Mouse (Mus musculus) midbrain, postnatal 0 days (tissue): ENCODE measurements around the gene Clstn2. TPM values are rescaled to one million over a fixed set of nuclear protein-coding genes. Genes with fewer than 3 reads are reported as not detected.
A peak's percentile ranks its signal among the peaks of the same experiment; 100 is the strongest.

Source experiments
- ATAC-seq: fragments of 200-750 bp; cut with Nextera tagmentation; 2 replicates; pipeline ENCODE4 v1.8.0; 2017; ENCODE audit warnings: moderate number of reproducible peaks, mild to moderate bottlenecking, moderate TSS enrichment, moderate library complexity; ENCODE audit not compliant: low FRiP score
- DNase-seq: peaks from one replicate; pipeline ENCODE4 v3.0.0-alpha.2; 2015; ENCODE audit warnings: low spot score
- H3K27ac ChIP-seq: fragments of 300-500 bp; sonication (generic); 2 replicates; pipeline ENCODE4 v1.5.1; 2014; ENCODE audit warnings: low read depth, mild to moderate bottlenecking, low read length, mixed read lengths
- H3K27me3 ChIP-seq: fragments of 300-500 bp; sonication (generic); 2 replicates; pipeline ENCODE4 v1.6.1; 2014; ENCODE audit warnings: low read length, control low read depth, mixed read lengths; ENCODE audit not compliant: insufficient read depth
- H3K36me3 ChIP-seq: fragments of 300-500 bp; sonication (generic); 2 replicates; pipeline ENCODE4 v1.6.1; 2014; ENCODE audit warnings: low read length, control low read depth, mixed read lengths; ENCODE audit not compliant: insufficient read depth
- H3K4me1 ChIP-seq: fragments of 300-500 bp; sonication (generic); 2 replicates; pipeline ENCODE4 v1.6.1; 2014; ENCODE audit warnings: mild to moderate bottlenecking, control low read depth, antibody characterized with exemption, low read length, mixed read lengths; ENCODE audit not compliant: insufficient read depth
- H3K4me2 ChIP-seq: fragments of 300-500 bp; sonication (generic); 2 replicates; pipeline ENCODE4 v1.6.1; 2014; ENCODE audit warnings: low read depth, mild to moderate bottlenecking, low read length, mixed read lengths; ENCODE audit not compliant: poor library complexity, severe bottlenecking
- H3K4me3 ChIP-seq: fragments of 300-500 bp; sonication (generic); 2 replicates; pipeline ENCODE4 v1.5.1; 2014; ENCODE audit warnings: low read depth, mild to moderate bottlenecking, low read length, moderate library complexity
- H3K9ac ChIP-seq: fragments of 300-500 bp; sonication (generic); replicated peaks from 2 replicates; pipeline ENCODE4 v1.6.1; 2014; ENCODE audit warnings: mild to moderate bottlenecking, low read length, moderate library complexity, mixed read lengths; ENCODE audit not compliant: poor library complexity, severe bottlenecking
- H3K9me3 ChIP-seq: fragments of 300-500 bp; sonication (generic); 2 replicates; pipeline ENCODE4 v1.6.1; 2016; ENCODE audit warnings: low read length, control low read depth
- CTCF ChIP-seq: IDR thresholded peaks from 2 replicates; pipeline ENCODE4 v1.5.1; 2016; ENCODE audit warnings: antibody characterized with exemption, mild to moderate bottlenecking
- WGBS: fragments of 180-500 bp; shearing (Covaris S2); extraction: QIAGEN DNeasy Blood & Tissue Kit; methylation state at CpG from one replicate; pipeline ENCODE4 v1.1.7; 2014; 5-methylcytosine and 5-hydroxymethylcytosine counted together
- polyA plus RNA-seq: library from polyadenylated mRNA; unstranded; fragments of >200 nt; fragmentation: Nextera tagmentation; extraction: Ambion mirVana; gene quantifications from 2 replicates; pipeline ENCODE4 v1.2.1, GENCODE M21; 2015
- total RNA-seq: library from RNA; depleted of rRNA; stranded (reverse); fragments of >200 nt; gene quantifications from 2 replicates; pipeline ENCODE4 v1.2.3, GENCODE M21; 2014

Gene Clstn2
- total and polyA plus RNA-seq, 2 experiments from 2014 or later: 9.2 to 45.7 TPM

DNA sequence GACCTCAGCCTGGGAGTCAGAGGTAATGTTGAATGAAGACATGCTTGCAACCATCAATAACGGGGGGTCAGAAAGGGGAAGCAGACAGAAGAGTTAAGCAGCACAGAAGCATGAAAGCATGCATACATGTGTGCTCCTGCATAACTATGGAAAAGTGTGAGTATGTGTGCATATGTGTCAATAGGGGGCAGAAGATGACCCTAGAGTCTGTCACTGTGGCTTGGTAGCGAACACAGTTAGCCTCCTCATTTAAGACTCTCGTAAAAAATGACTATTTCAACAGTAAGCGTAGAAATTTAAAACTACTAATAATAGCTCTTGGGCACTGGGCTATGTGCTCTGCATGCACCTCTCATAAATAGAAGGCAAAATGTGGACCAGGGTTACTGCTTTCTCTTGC is 573.2 kb downstream of the Clstn2 start:
- no peak for ATAC-seq
- DNase-seq: no peak
- Histone ChIP-seq H3K27me3 (no peaks in the 10 kb centered on the region), H3K36me3 (no peaks in the 10 kb centered on the region), H3K4me1 (no peaks in the 10 kb centered on the region), H3K9me3 (no peaks in the 10 kb centered on the region), H3K9ac (no peak overlapping the region), H3K27ac (no peak overlapping the region), H3K4me3 (no peak overlapping the region), H3K4me2 (no peak overlapping the region)
- WGBS: 57% methylated on average over 4 of the region's 4 CpGs
- peak; percentile 64 for TF ChIP-seq CTCF

DNA sequence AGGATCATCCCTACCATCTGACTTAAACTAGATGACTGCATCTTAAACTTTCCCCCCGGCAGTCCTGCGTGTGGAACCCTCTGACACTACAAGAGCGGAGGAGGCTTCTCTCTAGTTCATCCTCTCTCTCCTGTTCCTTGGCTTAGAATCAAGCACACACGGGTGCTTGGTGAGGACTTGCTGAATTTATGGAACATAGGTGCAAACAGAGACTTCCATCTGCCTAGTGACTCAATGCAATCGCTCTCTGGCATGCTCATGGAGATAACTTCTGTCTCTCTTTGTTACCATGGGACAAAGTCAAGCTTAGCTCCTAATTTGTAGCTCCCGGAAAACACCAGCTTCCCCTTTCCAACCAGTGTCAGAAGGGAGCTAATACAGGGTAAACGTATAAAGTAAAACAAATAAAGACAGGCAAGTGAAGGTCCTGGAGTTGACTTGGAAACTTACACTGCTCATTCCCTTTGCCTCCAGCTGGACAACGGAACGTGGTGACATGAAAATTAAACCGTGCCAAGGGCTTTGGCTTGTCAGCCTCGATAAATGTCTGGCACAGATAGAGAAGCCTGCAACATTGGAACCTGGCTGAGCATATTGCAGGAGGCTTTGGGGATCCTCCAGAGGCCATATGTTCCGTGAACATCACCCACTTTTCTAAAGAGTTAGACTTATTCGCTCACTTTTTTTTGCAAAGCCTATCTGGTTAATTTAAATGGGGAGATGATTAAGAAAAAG is 583.5 kb downstream of the Clstn2 start:
- H3K27me3 ChIP-seq: no peaks in the 10 kb centered on the region
- no peak for ATAC-seq
- no peak overlapping the region for H3K27ac ChIP-seq
- TF ChIP-seq CTCF: no peak
- H3K9me3 ChIP-seq: no peaks in the 10 kb centered on the region
- H3K4me2 ChIP-seq: no peak overlapping the region
- H3K4me1 ChIP-seq: no peaks in the 10 kb centered on the region
- H3K4me3 ChIP-seq: no peak overlapping the region
- H3K9ac ChIP-seq: no peak overlapping the region
- WGBS: 86% methylated on average over 13 of the region's 13 CpGs
- peak; percentile 72 for DNase-seq
- H3K36me3 ChIP-seq: no peaks in the 10 kb centered on the region

DNA sequence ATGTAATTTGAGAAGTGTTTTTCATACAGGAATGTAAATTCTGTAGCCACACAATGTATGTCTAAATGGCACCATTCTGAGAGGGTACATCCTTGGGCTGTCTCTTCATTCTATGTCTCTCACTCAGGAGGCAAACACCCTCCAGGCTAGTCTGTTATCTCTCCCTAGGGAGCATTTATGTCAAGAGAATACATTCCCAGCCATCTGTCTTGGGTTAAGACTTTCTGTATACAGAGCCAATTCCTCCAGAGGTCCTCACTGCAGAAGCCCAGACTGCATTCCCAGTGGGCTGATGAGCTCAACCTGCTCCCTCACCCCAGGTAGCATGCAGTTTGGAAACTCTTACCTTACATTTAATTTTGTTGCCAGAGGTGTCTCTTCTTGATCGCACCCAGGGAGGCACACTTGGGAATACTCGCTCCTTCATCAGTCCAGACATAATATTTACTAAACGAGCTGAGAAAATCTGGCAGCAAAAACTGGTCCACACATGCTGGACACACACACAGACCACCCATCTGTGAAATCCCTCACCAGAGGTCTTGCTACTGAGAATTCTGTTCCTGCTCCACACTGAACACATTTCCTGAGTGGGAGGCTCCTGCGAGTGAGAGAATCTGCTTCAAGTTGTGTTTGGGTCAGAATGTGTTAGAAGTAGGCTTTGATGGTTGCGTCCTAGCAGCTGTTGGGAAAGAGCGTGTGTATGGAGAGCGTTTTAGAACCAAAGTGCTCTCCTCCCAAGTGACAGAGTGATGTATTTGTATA is 592.9 kb downstream of the Clstn2 start:
- Histone ChIP-seq H3K27me3 (no peaks in the 10 kb centered on the region), H3K4me3 (no peak overlapping the region), H3K36me3 (no peaks in the 10 kb centered on the region), H3K4me1 (0 out of 2 replicates have a peak, but pooled peaks cover 3% of the 10 kb centered on the region), H3K27ac (no peak overlapping the region), H3K4me2 (no peak overlapping the region), H3K9me3 (no peaks in the 10 kb centered on the region), H3K9ac (no peak overlapping the region)
- DNase-seq (peak; percentile 40), ATAC-seq (no peak)
- TF ChIP-seq CTCF: no peak
- 62% methylated on average over 7 of the region's 7 CpGs for WGBS

DNA sequence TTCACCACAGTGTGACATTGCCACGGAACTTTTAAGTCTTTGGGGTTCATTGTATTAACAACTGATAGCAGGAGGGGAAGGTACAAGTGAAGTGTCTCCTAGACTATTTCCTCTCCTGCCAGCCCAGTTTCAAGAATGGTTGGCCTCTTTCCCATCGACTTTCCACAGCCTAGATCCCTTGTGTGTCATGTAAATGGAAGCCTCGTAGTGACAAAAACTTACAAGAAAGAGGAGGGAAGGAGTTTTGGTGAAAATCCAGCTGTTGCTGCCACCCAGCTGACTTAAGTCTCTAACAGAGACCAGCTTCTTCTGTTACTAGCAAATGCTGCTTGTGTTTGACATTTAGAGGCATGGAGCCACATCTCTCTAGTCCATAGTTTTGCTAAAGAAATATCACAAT is 598.3 kb downstream of the Clstn2 start:
- no peak overlapping the region for H3K27ac ChIP-seq
- no peaks in the 10 kb centered on the region for H3K36me3 ChIP-seq
- no peak overlapping the region for H3K4me3 ChIP-seq
- ATAC-seq (no peak), DNase-seq (no peak)
- H3K9ac ChIP-seq: no peak overlapping the region
- H3K4me1 ChIP-seq: no peaks in the 10 kb centered on the region
- H3K4me2 ChIP-seq: no peak overlapping the region
- no peaks in the 10 kb centered on the region for H3K9me3 ChIP-seq
- no peaks in the 10 kb centered on the region for H3K27me3 ChIP-seq
- no peak for TF ChIP-seq CTCF
- 63% methylated on average over 3 of the region's 3 CpGs for WGBS

DNA sequence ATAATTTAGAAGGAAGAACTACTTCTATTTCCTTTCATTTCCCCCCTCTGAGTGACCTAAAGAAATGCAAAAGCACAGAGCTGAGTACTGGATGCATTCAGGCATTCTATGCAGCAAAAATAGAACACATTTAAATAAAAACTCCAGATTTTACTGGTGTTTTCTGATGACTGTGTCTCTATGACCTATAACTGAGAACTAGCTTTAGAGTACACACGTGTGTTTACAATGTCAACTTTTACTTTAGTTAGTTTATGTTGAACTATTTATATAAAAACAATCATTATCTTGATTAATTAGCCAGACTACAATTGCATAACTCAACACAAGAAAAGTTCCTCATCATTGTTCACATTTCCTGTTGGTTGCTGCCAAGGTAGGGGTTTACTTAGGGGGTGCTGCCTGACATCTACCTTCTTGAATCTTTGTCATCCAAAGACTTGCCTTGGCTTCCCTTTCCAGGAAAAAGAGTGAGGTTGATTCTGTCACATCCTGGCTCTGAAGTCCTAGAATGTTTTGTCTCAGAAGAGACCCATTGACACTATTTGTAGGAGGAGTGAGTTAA is 603.0 kb downstream of the Clstn2 start:
- DNase-seq: no peak
- Histone ChIP-seq H3K4me2 (no peak overlapping the region), H3K4me1 (no peaks in the 10 kb centered on the region), H3K4me3 (no peak overlapping the region), H3K9ac (no peak overlapping the region), H3K27me3 (no peaks in the 10 kb centered on the region), H3K36me3 (no peaks in the 10 kb centered on the region), H3K27ac (no peak overlapping the region), H3K9me3 (no peaks in the 10 kb centered on the region)
- no peak for ATAC-seq
- WGBS: 88% methylated on average over 1 of the region's 1 CpGs
- no peak for TF ChIP-seq CTCF

DNA sequence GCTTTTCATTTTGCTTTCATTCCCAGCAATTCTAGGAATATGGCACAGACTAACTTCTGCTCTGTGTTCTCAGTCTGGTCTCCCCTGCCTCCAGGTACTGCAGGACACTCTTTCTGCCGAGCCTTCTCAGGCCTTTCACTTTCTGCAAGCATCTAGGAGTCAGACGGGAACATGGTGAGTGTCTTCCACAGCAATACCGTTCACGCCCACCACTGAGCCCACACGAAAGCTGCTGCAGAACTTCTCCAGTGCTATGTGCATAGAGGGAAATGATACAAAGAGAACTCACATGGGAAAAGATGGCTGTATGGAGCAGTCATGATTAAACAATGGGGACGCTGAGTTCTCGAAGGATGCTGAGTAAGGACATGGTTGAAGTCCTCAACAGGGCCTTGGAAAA is 604.9 kb downstream of the Clstn2 start:
- ATAC-seq (no peak), DNase-seq (no peak)
- Histone ChIP-seq H3K4me2 (no peak overlapping the region), H3K4me1 (no peaks in the 10 kb centered on the region), H3K27ac (no peak overlapping the region), H3K9me3 (no peaks in the 10 kb centered on the region), H3K27me3 (no peaks in the 10 kb centered on the region), H3K36me3 (no peaks in the 10 kb centered on the region), H3K9ac (no peak overlapping the region), H3K4me3 (no peak overlapping the region)
- WGBS: 86% methylated on average over 7 of the region's 7 CpGs
- TF ChIP-seq CTCF: no peak
